Mouse (Mus musculus): ENCODE measurements around the gene Hdac8. TPM values are rescaled to one million over a fixed set of nuclear protein-coding genes. Genes with fewer than 3 reads are reported as not detected.

Hdac8 gene
- 12.2 and 12.4 TPM in 2 replicates for polyA plus RNA-seq (2015; fragmentation: Nextera tagmentation; extraction: Ambion mirVana)

GRCm38 (mm10) chrX:102504644-102505481 lies at the start of gene Hdac8:
Gene Hdac8 (minus strand): TSS chrX:102505359.
- Histone ChIP-seq H3K36me3 (ENCODE audit: poor library complexity, severe bottlenecking) (no peaks in the 10 kb centered on the region), H3K27ac (peak within 1 kb of the TSS; percentile 44; the same call in 1 of the 2 replicates), H3K4me3 (peak within 1 kb of the TSS; percentile 49), H3K27me3 (no peaks in the 10 kb centered on the region; the same call in none of the 2 replicates), H3K9me3 (replicated peaks) (no peaks in the 10 kb centered on the region), H3K9ac (peak within 1 kb of the TSS; percentile 56), H3K4me2 (peak within 1 kb of the TSS; percentile 62), H3K4me1 (no peaks in the 10 kb centered on the region)
- peak; percentile 92 for ATAC-seq
- 16% methylated on average over 27 of the region's 27 CpGs for WGBS

- Histone ChIP-seq H3K4me1 (no peaks in the 10 kb centered on the region), H3K4me2 (no peak overlapping the region), H3K36me3 (ENCODE audit: poor library complexity, severe bottlenecking) (no peaks in the 10 kb centered on the region), H3K27me3 (no peaks in the 10 kb centered on the region; the same call in none of the 2 replicates), H3K4me3 (no peak overlapping the region), H3K9me3 (replicated peaks) (no peaks in the 10 kb centered on the region), H3K9ac (no peak overlapping the region), H3K27ac (no peak overlapping the region)
- WGBS = 86% methylated on average over 4 of the region's 4 CpGs
- no peak for ATAC-seq
These were observed 4.0 kb upstream of the Hdac8 start for GRCm38 (mm10) chrX:102509205-102509604.

- no peaks in the 10 kb centered on the region for H3K9me3 ChIP-seq (replicated peaks)
- H3K27me3 ChIP-seq = no peaks in the 10 kb centered on the region; the same call in none of the 2 replicates
- no peaks in the 10 kb centered on the region for H3K36me3 ChIP-seq (ENCODE audit: poor library complexity, severe bottlenecking)
- H3K9ac ChIP-seq = peak overlapping the region; percentile 56; the same call in 1 of the 2 replicates
- H3K4me2 ChIP-seq = peak overlapping the region; percentile 62
- WGBS = 26% methylated on average over 10 of the region's 10 CpGs
- H3K27ac ChIP-seq = no peak overlapping the region
- peak; percentile 6; the same call in 1 of the 2 replicates for ATAC-seq
- H3K4me3 ChIP-seq = peak overlapping the region; percentile 49
- H3K4me1 ChIP-seq = no peaks in the 10 kb centered on the region
These were observed 980 bp downstream of the Hdac8 start for GRCm38 (mm10) chrX:102504179-102504578.

GRCm38 (mm10) chrX:102493992-102494730 lies 11.0 kb downstream of the Hdac8 start:
- H3K27ac ChIP-seq = no peak overlapping the region
- no peak overlapping the region for H3K4me2 ChIP-seq
- no peak overlapping the region for H3K9ac ChIP-seq
- no peaks in the 10 kb centered on the region for H3K27me3 ChIP-seq
- H3K4me3 ChIP-seq = no peak overlapping the region
- 81% methylated on average over 6 of the region's 6 CpGs for WGBS
- H3K9me3 ChIP-seq (replicated peaks) = no peaks in the 10 kb centered on the region
- no peaks in the 10 kb centered on the region for H3K4me1 ChIP-seq
- no peak for ATAC-seq
- no peaks in the 10 kb centered on the region; the same call in 1 of the 2 replicates for H3K36me3 ChIP-seq (ENCODE audit: poor library complexity, severe bottlenecking)

GRCm38 (mm10) chrX:102485575-102485974 lies 19.6 kb downstream of the Hdac8 start:
- Histone ChIP-seq H3K9me3 (replicated peaks) (no peaks in the 10 kb centered on the region), H3K4me3 (no peak overlapping the region), H3K9ac (no peak overlapping the region), H3K27me3 (no peaks in the 10 kb centered on the region), H3K27ac (no peak overlapping the region), H3K4me2 (no peak overlapping the region), H3K4me1 (no peaks in the 10 kb centered on the region), H3K36me3 (ENCODE audit: poor library complexity, severe bottlenecking) (no peaks in the 10 kb centered on the region)
- WGBS = 81% methylated on average over 7 of the region's 7 CpGs
- ATAC-seq = no peak

- Histone ChIP-seq H3K4me1 (no peaks in the 10 kb centered on the region), H3K9me3 (replicated peaks) (no peaks in the 10 kb centered on the region), H3K36me3 (ENCODE audit: poor library complexity, severe bottlenecking) (no peaks in the 10 kb centered on the region), H3K27ac (no peak overlapping the region), H3K27me3 (no peaks in the 10 kb centered on the region), H3K4me2 (no peak overlapping the region), H3K9ac (no peak overlapping the region), H3K4me3 (no peak overlapping the region)
- no peak for ATAC-seq
- 83% methylated on average over 4 of the region's 4 CpGs for WGBS
These were observed 25.5 kb downstream of the Hdac8 start for GRCm38 (mm10) chrX:102479665-102480064.

GRCm38 (mm10) chrX:102478965-102479364 lies 26.2 kb downstream of the Hdac8 start:
- H3K27me3 ChIP-seq = no peaks in the 10 kb centered on the region
- no peak overlapping the region for H3K9ac ChIP-seq
- no peak overlapping the region for H3K4me3 ChIP-seq
- H3K36me3 ChIP-seq (ENCODE audit: poor library complexity, severe bottlenecking) = no peaks in the 10 kb centered on the region
- H3K4me2 ChIP-seq = no peak overlapping the region
- 34% methylated on average over 4 of the region's 4 CpGs for WGBS
- no peak overlapping the region for H3K27ac ChIP-seq
- H3K9me3 ChIP-seq (replicated peaks) = no peaks in the 10 kb centered on the region
- ATAC-seq = 0 out of 2 replicates have a peak, but pooled peaks have one; percentile 24
- no peaks in the 10 kb centered on the region for H3K4me1 ChIP-seq

GRCm38 (mm10) chrX:102478481-102478880 lies 26.7 kb downstream of the Hdac8 start:
- no peaks in the 10 kb centered on the region for H3K36me3 ChIP-seq (ENCODE audit: poor library complexity, severe bottlenecking)
- no peak overlapping the region for H3K4me3 ChIP-seq
- H3K27ac ChIP-seq = no peak overlapping the region
- 95% methylated on average over 3 of the region's 3 CpGs for WGBS
- H3K9me3 ChIP-seq (replicated peaks) = no peaks in the 10 kb centered on the region
- H3K4me2 ChIP-seq = no peak overlapping the region
- no peak for ATAC-seq
- no peak overlapping the region for H3K9ac ChIP-seq
- H3K27me3 ChIP-seq = no peaks in the 10 kb centered on the region
- H3K4me1 ChIP-seq = no peaks in the 10 kb centered on the region

- WGBS = 31% methylated on average over 3 of the region's 3 CpGs
- peak; percentile 62; the same call in 1 of the 2 replicates for ATAC-seq
These were observed 28.4 kb downstream of the Hdac8 start for GRCm38 (mm10) chrX:102476784-102477183.

GRCm38 (mm10) chrX:102475555-102475954 lies 29.6 kb downstream of the Hdac8 start:
- H3K36me3 ChIP-seq (ENCODE audit: poor library complexity, severe bottlenecking) = no peaks in the 10 kb centered on the region
- H3K4me1 ChIP-seq = no peaks in the 10 kb centered on the region
- ATAC-seq = no peak
- 86% methylated on average over 5 of the region's 5 CpGs for WGBS
- H3K27ac ChIP-seq = no peak overlapping the region
- no peak overlapping the region for H3K4me3 ChIP-seq
- H3K9me3 ChIP-seq (replicated peaks) = no peaks in the 10 kb centered on the region
- no peak overlapping the region for H3K9ac ChIP-seq
- no peak overlapping the region for H3K4me2 ChIP-seq
- H3K27me3 ChIP-seq = no peaks in the 10 kb centered on the region

More at GRCm38 (mm10) chrX:102476784-102477183, 28.4 kb downstream of the Hdac8 start:
- Histone ChIP-seq H3K36me3 (ENCODE audit: poor library complexity, severe bottlenecking) (no peaks in the 10 kb centered on the region), H3K4me1 (no peaks in the 10 kb centered on the region), H3K4me3 (no peak overlapping the region), H3K4me2 (no peak overlapping the region), H3K9me3 (replicated peaks) (no peaks in the 10 kb centered on the region), H3K9ac (no peak overlapping the region), H3K27ac (no peak overlapping the region), H3K27me3 (no peaks in the 10 kb centered on the region)

GRCm38 (mm10) chrX:102418343-102419127 lies 86.6 kb downstream of the Hdac8 start:
- Histone ChIP-seq H3K36me3 (ENCODE audit: poor library complexity, severe bottlenecking) (no peaks in the 10 kb centered on the region), H3K9me3 (replicated peaks) (no peaks in the 10 kb centered on the region), H3K4me1 (0 out of 2 replicates have a peak, but pooled peaks cover 5% of the 10 kb centered on the region), H3K4me3 (no peak overlapping the region), H3K27me3 (peaks cover 11% of the 10 kb centered on the region; the same call in 1 of the 2 replicates), H3K27ac (no peak overlapping the region), H3K4me2 (no peak overlapping the region), H3K9ac (no peak overlapping the region)
- ATAC-seq = no peak
- WGBS = 84% methylated on average over 8 of the region's 8 CpGs

Data from forebrain, embryonic 13.5 days (tissue).